Mouse (Mus musculus) kidney, embryonic 16.5 days (tissue): ENCODE data around the gene Siah1a. TPM values are rescaled to one million over a fixed set of nuclear protein-coding genes. Genes with fewer than 3 reads are reported as not detected.

Experiments
- ATAC-seq: fragments of 200-750 bp; cut with Nextera tagmentation; 2 replicates; pipeline ENCODE4 v1.8.0; 2017; ENCODE audit warnings: moderate TSS enrichment; ENCODE audit not compliant: low FRiP score, low TSS enrichment
- H3K27ac ChIP-seq: fragments of 300-500 bp; sonication (generic); 2 replicates; pipeline ENCODE4 v1.5.1; 2014; ENCODE audit warnings: low read length
- H3K27me3 ChIP-seq: fragments of 300-500 bp; sonication (generic); 2 replicates; pipeline ENCODE4 v1.6.1; 2014; ENCODE audit warnings: low read length, control low read depth, mixed read lengths; ENCODE audit not compliant: insufficient read depth
- H3K36me3 ChIP-seq: fragments of 300-500 bp; sonication (generic); 2 replicates; pipeline ENCODE4 v1.6.1; 2014; ENCODE audit warnings: low read length, control low read depth, mixed read lengths; ENCODE audit not compliant: insufficient read depth
- H3K4me1 ChIP-seq: fragments of 300-500 bp; sonication (generic); 2 replicates; pipeline ENCODE4 v1.6.1; 2014; ENCODE audit warnings: low read length, control low read depth, mixed read lengths; ENCODE audit not compliant: insufficient read depth
- H3K4me2 ChIP-seq: fragments of 300-500 bp; sonication (generic); replicated peaks from 2 replicates; pipeline ENCODE4 v1.6.1; 2014; ENCODE audit warnings: low read depth, low read length
- H3K4me3 ChIP-seq: fragments of 300-500 bp; sonication (generic); 2 replicates; pipeline ENCODE4 v1.5.1; 2014; ENCODE audit warnings: mild to moderate bottlenecking, low read length
- H3K9ac ChIP-seq: fragments of 300-500 bp; sonication (generic); replicated peaks from 2 replicates; pipeline ENCODE4 v1.6.1; 2014; ENCODE audit warnings: low read length
- H3K9me3 ChIP-seq: fragments of 300-500 bp; sonication (generic); 2 replicates; pipeline ENCODE4 v1.6.1; 2016; ENCODE audit warnings: low read length, control low read depth
- WGBS: fragments of 180-500 bp; shearing (Covaris S2); extraction: QIAGEN DNeasy Blood & Tissue Kit; methylation state at CpG from one replicate; pipeline ENCODE4 v1.1.7; 2014; 5-methylcytosine and 5-hydroxymethylcytosine counted together
- polyA plus RNA-seq: library from polyadenylated mRNA; unstranded; fragments of >200 nt; fragmentation: Nextera tagmentation; extraction: Ambion mirVana; gene quantifications from 2 replicates; pipeline ENCODE4 v1.2.1, GENCODE M21; 2015

The Siah1a gene
- 31.7 and 40.1 TPM in 2 replicates for polyA plus RNA-seq

DNA sequence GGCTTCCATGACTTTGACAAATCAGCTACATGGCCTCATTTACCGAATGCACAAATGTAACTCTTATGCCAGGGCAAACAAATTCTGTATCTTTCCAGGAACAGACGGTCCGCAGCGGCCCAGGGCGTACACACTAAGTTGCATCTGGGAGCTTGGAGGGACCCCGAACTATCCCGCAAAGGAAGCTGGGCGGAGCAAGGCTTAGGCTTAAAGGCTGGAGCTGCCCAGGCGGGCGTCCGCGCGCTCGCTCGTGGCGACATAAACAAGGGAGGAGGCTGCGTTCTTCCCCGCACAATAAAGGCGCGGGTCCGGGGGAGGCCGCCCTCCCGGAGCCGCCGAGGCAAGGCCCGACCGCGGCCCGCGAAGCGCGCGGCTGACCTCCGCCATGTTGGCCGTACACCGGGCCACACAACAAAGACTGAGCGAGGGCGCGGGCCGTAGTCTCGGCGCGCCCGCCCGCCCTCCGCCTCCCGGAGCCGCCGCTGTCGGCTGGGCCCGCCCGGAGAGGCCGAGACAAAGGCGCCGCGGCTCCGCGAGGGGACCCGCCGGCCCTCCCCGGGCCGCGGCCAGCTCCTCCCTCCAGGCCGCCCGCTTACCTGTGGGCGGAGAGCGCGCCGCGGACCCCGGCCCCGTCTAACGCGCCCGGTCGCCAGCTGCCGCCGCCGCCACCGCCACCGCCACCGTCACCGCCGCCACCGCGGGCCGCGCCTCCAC lies at the start of gene Siah1a, which contains the start of gene Gm10638:
Gene Siah1a, minus strand, starts transcription at position 714 of the 714 bp plus-strand sequence.
Gene Gm10638, plus strand, starts transcription at position 479 of the 714 bp plus-strand sequence.
- ATAC-seq: peak; percentile 89
- Histone ChIP-seq H3K27ac (peak within 1 kb of the TSS; percentile 94), H3K9ac (peak within 1 kb of the TSS; percentile 99), H3K4me3 (peak within 1 kb of the TSS; percentile 72), H3K36me3 (no peaks in the 10 kb centered on the region), H3K4me2 (peak within 1 kb of the TSS; percentile 91), H3K27me3 (no peaks in the 10 kb centered on the region), H3K9me3 (no peaks in the 10 kb centered on the region), H3K4me1 (peaks cover 15% of the 10 kb centered on the region)
- WGBS: under 1% methylated on average over 41 of the region's 88 CpGs

DNA sequence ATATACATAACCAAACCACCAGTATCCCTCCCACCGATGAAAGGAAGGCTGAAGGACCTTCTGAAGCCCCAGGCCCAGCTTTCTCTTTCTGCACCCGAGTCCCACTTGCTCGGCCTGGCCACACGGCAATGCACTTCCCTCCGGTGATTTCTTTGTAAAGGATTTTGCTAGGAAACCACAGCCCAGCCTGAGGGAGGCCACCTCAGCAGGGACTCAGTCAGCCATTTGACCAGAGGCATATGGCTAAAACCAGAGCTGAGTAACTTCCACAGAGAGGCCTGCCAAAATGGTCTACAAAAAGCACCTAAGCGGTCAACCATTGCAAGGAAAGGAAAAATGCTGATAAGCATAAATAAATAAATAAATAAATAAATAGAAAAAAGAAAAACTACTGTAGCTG lies 49.0 kb upstream of the Siah1a start:
- 52% methylated on average over 6 of the region's 6 CpGs for WGBS
- Histone ChIP-seq H3K4me3 (no peak overlapping the region), H3K9ac (no peak overlapping the region), H3K36me3 (no peaks in the 10 kb centered on the region), H3K27ac (no peak overlapping the region), H3K4me2 (no peak overlapping the region), H3K4me1 (no peaks in the 10 kb centered on the region), H3K9me3 (no peaks in the 10 kb centered on the region), H3K27me3 (no peaks in the 10 kb centered on the region)
- ATAC-seq: no peak

DNA sequence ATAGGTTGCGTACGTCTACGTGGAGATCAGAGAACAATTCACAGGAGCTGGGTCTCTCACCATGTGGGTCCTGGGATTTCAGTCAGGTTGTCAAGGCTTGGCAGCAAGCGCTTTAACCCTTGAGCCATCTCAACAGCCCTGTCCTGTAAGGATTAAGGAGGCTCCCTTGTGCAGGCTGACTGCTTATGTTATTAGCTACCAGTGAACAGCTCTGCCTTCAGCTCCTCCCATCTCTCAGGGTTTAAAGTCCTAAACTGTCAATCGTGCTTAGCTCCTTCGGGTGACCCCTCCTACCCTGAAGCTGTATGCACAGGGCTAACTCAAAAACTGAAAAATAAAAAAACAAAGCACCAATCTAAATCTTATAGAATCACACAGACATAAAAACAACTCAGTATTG lies 45.8 kb upstream of the Siah1a start:
- H3K27ac ChIP-seq: no peak overlapping the region
- H3K27me3 ChIP-seq: no peaks in the 10 kb centered on the region
- peaks cover 27% of the 10 kb centered on the region for H3K4me1 ChIP-seq
- no peaks in the 10 kb centered on the region for H3K9me3 ChIP-seq
- H3K9ac ChIP-seq: no peak overlapping the region
- ATAC-seq: no peak
- no peaks in the 10 kb centered on the region for H3K36me3 ChIP-seq
- 73% methylated on average over 6 of the region's 6 CpGs for WGBS
- no peak overlapping the region for H3K4me2 ChIP-seq
- H3K4me3 ChIP-seq: no peak overlapping the region

DNA sequence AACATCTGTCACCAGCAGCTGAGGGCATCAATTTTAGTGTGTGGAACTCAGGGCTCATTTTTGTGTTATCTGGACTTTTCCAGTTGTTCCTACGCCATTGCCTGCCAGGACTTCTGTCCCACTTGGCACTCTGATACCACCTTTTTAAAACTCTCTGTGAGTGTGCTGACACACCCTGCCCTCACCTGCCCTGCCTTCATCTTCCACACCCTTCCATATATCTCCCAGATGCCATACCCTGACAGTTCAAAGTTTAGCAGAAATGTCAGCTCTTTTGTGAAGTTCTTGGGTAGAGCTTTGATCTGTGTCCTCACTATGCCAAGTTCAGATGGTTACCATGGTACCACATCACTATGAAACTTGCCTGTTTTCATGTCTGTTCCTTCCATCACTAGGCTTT lies 43.8 kb upstream of the Siah1a start:
- H3K4me1 ChIP-seq: peaks cover 32% of the 10 kb centered on the region
- H3K27me3 ChIP-seq: no peaks in the 10 kb centered on the region
- no peaks in the 10 kb centered on the region for H3K9me3 ChIP-seq
- ATAC-seq: no peak
- no peaks in the 10 kb centered on the region for H3K36me3 ChIP-seq
- H3K4me2 ChIP-seq: no peak overlapping the region
- H3K9ac ChIP-seq: no peak overlapping the region
- H3K27ac ChIP-seq: no peak overlapping the region
- no peak overlapping the region for H3K4me3 ChIP-seq
- 91% methylated on average over 1 of the region's 1 CpGs for WGBS

DNA sequence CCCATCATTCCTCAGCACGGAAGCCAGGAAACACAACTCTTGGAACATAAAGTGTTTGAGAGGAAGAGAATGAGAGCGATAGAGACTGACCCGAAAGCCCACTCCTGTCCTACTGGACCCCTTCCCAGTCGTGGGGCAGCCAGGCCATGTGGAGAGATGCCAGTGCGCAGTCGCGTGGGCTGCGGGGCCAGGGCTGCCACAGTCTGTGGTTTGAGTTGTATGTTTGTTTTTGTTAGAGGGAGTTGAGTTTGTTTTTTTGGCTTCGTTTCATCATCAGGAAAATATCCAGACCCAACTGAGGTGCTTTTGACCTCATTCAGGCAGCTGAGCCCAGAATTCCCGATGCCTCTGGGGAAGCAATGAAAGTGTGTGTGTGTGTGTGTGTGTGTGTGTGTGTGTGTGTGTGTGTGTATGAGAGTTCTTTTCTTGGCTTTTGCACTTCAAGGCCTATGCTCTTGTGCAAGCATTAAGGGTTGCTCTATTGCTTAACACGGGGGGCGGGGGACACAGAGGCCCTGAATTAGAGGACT lies 42.2 kb upstream of the Siah1a start:
- 0 out of 2 replicates have a peak, but pooled peaks have one; percentile 64 for ATAC-seq
- 39% methylated on average over 12 of the region's 12 CpGs for WGBS
- peak overlapping the region; percentile 77 for H3K27ac ChIP-seq

DNA sequence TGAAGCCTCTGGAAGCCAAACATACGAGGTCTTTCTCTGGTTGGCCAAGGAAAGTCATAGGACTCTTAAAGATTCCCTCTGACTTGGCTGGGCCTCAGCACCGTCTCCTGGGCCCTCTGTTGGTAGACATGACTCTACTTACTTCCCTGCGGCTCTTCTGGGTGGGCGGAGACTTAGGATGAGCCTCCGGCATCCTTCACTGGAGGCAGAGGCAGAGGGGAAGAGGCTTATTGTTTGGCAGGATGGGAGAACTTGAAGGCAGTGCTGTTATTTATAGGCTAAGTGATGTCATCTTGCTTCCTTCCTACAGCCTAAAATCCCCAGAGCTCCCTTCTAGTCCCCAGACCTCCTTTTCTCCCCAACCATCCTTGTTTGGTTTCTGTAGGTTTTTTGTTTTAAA lies 40.8 kb upstream of the Siah1a start:
- Histone ChIP-seq H3K4me3 (no peak overlapping the region), H3K4me1 (peaks cover 32% of the 10 kb centered on the region), H3K9ac (no peak overlapping the region), H3K4me2 (no peak overlapping the region), H3K9me3 (no peaks in the 10 kb centered on the region), H3K27me3 (no peaks in the 10 kb centered on the region), H3K36me3 (no peaks in the 10 kb centered on the region), H3K27ac (peak overlapping the region; percentile 77; the same call in 1 of the 2 replicates)
- WGBS: 64% methylated on average over 5 of the region's 5 CpGs
- ATAC-seq: peak; percentile 43; the same call in 1 of the 2 replicates

More for the DNA sequence above, 42.2 kb upstream of the Siah1a start:
- Histone ChIP-seq H3K9ac (no peak overlapping the region), H3K4me2 (peak overlapping the region; percentile 35), H3K27me3 (no peaks in the 10 kb centered on the region), H3K36me3 (no peaks in the 10 kb centered on the region), H3K9me3 (no peaks in the 10 kb centered on the region), H3K4me3 (peak overlapping the region; percentile 6; the same call in 1 of the 2 replicates), H3K4me1 (peaks cover 32% of the 10 kb centered on the region)

DNA sequence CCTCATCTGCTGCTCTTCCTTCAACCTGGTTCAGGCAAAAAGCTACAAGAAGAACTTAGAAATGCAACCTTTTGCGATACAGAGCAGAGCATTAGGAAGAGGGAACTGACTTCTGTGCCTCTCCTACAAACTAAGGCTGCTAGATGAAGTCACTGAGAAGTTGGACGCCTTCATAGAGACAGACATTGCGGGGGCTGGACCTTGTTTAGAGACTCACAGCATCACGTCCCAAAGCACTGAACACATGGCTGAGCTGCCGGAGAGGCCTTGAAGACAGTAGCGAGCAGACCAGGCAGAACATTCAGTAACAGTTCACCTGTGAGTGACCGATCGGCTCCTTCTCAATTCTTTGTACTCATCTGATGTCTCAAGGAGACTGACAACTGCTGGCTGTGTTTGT lies 35.4 kb upstream of the Siah1a start:
- no peak for ATAC-seq
- Histone ChIP-seq H3K4me2 (no peak overlapping the region), H3K27me3 (no peaks in the 10 kb centered on the region), H3K27ac (no peak overlapping the region), H3K9ac (no peak overlapping the region), H3K4me1 (peaks cover 9% of the 10 kb centered on the region; the same call in 1 of the 2 replicates), H3K36me3 (no peaks in the 10 kb centered on the region), H3K9me3 (no peaks in the 10 kb centered on the region), H3K4me3 (no peak overlapping the region)
- 85% methylated on average over 8 of the region's 8 CpGs for WGBS

DNA sequence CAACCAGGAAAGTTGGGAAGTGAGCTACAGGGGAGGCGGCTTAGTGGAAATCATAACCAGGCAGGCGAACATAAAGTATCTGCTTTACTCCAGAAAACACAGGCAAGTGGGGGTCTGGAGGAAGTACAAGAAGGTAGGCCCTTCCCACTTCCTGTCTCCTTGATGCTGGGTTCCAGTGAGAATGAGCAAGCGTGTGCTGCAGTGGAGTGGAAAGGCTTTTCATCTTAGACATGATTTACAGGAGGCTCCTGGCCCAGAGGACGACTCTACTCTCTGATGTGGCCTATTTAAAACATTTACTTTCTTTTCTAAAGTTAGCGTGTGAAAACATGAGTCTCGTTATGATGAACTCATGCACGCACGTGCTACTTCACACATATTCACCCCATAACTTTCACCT lies 33.5 kb upstream of the Siah1a start:
- Histone ChIP-seq H3K4me1 (peaks cover 9% of the 10 kb centered on the region; the same call in 1 of the 2 replicates), H3K4me2 (no peak overlapping the region), H3K9ac (no peak overlapping the region), H3K36me3 (no peaks in the 10 kb centered on the region), H3K4me3 (no peak overlapping the region), H3K27ac (peak overlapping the region; percentile 61; the same call in 1 of the 2 replicates), H3K27me3 (no peaks in the 10 kb centered on the region), H3K9me3 (no peaks in the 10 kb centered on the region)
- 45% methylated on average over 8 of the region's 8 CpGs for WGBS
- ATAC-seq: no peak

DNA sequence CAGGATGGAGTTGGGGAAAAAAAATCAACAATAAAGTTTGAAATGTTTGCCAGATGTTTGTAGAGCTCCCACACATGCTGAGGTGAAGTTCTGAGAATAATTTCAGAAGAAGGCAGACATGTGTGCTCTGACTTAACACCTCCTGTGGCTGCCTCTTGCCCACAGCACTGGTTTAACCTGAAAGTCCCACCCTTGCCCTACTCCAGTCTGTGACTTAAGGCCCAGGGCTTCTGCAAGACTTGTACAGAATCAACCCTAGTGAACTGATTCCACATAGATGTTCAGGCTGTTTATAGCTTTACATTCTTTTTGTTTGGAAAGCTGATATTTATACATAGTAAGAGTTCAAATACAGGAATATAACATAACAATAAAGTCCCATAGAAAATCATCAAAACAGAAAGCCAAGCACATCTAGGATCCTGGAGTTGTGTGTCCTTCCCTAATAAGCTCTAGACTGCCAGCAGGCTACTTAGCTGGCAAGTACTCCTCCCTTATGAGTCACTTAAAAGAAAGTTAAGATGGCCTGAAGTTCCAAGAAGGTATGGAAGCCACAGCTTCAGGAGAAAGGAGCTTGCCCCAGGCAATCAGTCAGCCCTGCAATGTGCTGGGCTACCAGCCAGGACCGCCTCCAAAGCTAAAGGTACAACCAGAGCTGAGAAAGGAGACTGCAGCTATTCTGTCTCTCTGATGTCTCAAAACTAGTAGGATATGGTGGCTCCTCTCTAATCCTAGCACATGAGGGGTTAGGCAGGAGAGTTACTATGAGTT lies 24.4 kb upstream of the Siah1a start:
- Histone ChIP-seq H3K36me3 (no peaks in the 10 kb centered on the region), H3K4me1 (no peaks in the 10 kb centered on the region), H3K9ac (no peak overlapping the region), H3K9me3 (no peaks in the 10 kb centered on the region), H3K4me3 (no peak overlapping the region), H3K27me3 (no peaks in the 10 kb centered on the region), H3K27ac (no peak overlapping the region), H3K4me2 (no peak overlapping the region)
- WGBS: 72% methylated on average over 1 of the region's 1 CpGs
- no peak for ATAC-seq
